Mouse (Mus musculus): Measurements from ENCODE around the gene Pfkm. TPM values are rescaled to one million over a fixed set of nuclear protein-coding genes. Genes with fewer than 3 reads are reported as not detected.
A peak's percentile ranks its signal among the peaks of the same experiment; 100 is the strongest.

The Pfkm gene
- polyA plus RNA-seq, 1 experiment, result 3.1 TPM

DNA sequence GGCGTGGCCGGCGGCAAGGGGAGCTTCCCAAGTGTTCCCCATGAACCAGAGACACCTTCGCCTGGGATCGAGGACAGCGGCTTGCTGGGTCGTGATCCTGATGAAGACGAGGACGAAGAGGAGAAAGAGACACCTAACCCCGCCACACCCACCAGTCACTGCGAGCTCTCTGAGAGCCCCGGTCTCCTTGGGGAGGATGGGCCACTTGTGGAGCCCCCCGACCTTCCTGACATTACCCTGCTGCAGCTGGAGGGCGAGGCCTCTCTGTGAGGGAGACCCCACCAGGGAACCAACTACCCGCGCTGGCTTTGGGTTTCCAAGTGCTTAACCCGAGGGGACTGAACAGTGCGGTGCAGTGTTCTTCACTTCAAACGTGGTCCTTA, 76.2 kb downstream of the Pfkm start:
- Histone ChIP-seq H3K4me3 (replicated peaks) (no peak overlapping the region), H3K36me3 (ENCODE audit: control insufficient read depth) (no peaks in the 10 kb centered on the region), H3K9me3 (ENCODE audit: control insufficient read depth, low read length) (peaks cover 2% of the 10 kb centered on the region; the same call in 1 of the 2 replicates), H3K4me1 (ENCODE audit: control insufficient read depth) (peaks cover 2% of the 10 kb centered on the region), H3K27me3 (ENCODE audit: control insufficient read depth) (peaks cover 93% of the 10 kb centered on the region)
- no peak for TF ChIP-seq GATA1 (IDR thresholded peaks at IDR 0.05; ENCODE audit: low read length)

DNA sequence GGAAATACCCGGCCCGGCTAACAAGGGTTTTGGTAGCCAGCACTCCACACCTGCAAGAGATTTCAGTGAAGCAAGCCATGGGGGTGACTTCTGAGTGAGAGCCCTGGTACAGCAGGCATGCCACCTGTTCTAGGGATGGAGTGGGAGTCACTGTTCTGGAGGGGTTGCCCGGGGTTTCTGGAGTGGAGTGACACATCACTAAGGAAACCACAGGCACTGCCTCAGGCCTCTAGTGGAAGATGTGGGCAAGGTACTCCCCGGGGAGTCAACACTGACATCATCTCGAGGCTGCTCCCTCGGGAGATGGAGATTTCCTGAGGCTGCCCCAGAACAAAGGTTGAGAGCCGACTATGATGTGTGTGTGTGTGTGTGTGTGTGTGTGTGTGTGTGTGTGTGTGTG, 78.0 kb downstream of the Pfkm start:
- Histone ChIP-seq H3K9me3 (ENCODE audit: control insufficient read depth, low read length) (peaks cover 2% of the 10 kb centered on the region; the same call in 1 of the 2 replicates), H3K27me3 (ENCODE audit: control insufficient read depth) (peaks cover 80% of the 10 kb centered on the region), H3K36me3 (ENCODE audit: control insufficient read depth) (no peaks in the 10 kb centered on the region), H3K4me3 (replicated peaks) (no peak overlapping the region), H3K4me1 (ENCODE audit: control insufficient read depth) (peaks cover 2% of the 10 kb centered on the region)
- TF ChIP-seq TAL1 (IDR thresholded peaks at IDR 0.05; ENCODE audit: low read length) (no peak), GATA1 (IDR thresholded peaks at IDR 0.05; ENCODE audit: low read length) (no peak)

DNA sequence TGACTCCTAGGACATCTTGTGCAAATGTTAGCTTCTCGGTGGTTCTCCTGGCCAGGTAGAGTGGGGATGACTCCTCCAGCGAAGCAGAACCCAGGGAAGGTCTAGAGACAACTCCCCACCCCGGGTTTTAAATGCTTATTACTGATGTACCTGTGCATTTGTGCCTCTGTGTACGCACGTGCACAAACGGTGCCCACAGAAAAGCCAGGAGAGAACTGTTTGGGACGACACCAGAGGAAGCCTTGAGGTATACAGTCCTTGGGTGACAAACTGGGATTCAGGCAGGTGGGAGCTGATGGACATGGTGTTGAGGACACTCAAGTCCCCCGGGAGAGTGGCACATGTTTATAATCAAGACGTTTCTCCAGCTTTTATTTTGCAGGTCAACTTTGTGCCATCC, 78.5 kb downstream of the Pfkm start:
- H3K9me3 ChIP-seq (ENCODE audit: control insufficient read depth, low read length), result peaks cover 2% of the 10 kb centered on the region; the same call in 1 of the 2 replicates
- peaks cover 2% of the 10 kb centered on the region for H3K4me1 ChIP-seq (ENCODE audit: control insufficient read depth)
- peaks cover 74% of the 10 kb centered on the region for H3K27me3 ChIP-seq (ENCODE audit: control insufficient read depth)
- no peak overlapping the region for H3K4me3 ChIP-seq (replicated peaks)
- TF ChIP-seq GATA1 (IDR thresholded peaks at IDR 0.05; ENCODE audit: low read length), result no peak
- TF ChIP-seq TAL1 (IDR thresholded peaks at IDR 0.05; ENCODE audit: low read length), result no peak
- H3K36me3 ChIP-seq (ENCODE audit: control insufficient read depth), result no peaks in the 10 kb centered on the region

DNA sequence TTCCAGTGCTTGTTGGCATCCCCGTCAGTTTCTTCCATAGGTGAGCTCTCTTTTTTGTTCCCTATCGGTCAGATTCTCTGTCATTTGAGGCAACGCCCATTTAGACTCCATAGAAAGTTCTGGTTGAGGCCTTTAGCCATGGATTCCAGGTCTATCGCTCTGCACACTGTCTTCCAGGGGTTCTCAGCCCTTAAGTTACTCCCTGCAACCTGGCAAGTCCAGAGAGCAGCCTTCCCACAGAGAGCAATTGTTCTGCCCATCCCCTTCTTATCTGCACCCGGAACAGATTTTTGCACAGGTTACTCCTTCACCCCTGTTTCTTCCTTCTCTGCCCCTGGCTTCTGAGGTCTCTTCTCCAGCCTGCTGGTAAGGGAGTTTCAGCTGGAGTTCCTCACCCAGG, 79.7 kb downstream of the Pfkm start:
- TF ChIP-seq GATA1 (IDR thresholded peaks at IDR 0.05; ENCODE audit: low read length) (no peak), TAL1 (IDR thresholded peaks at IDR 0.05; ENCODE audit: low read length) (no peak)
- peaks cover 67% of the 10 kb centered on the region for H3K27me3 ChIP-seq (ENCODE audit: control insufficient read depth)
- no peaks in the 10 kb centered on the region for H3K36me3 ChIP-seq (ENCODE audit: control insufficient read depth)
- peaks cover 2% of the 10 kb centered on the region; the same call in 1 of the 2 replicates for H3K9me3 ChIP-seq (ENCODE audit: control insufficient read depth, low read length)
- no peak overlapping the region for H3K4me3 ChIP-seq (replicated peaks)
- H3K4me1 ChIP-seq (ENCODE audit: control insufficient read depth), result peaks cover 2% of the 10 kb centered on the region

DNA sequence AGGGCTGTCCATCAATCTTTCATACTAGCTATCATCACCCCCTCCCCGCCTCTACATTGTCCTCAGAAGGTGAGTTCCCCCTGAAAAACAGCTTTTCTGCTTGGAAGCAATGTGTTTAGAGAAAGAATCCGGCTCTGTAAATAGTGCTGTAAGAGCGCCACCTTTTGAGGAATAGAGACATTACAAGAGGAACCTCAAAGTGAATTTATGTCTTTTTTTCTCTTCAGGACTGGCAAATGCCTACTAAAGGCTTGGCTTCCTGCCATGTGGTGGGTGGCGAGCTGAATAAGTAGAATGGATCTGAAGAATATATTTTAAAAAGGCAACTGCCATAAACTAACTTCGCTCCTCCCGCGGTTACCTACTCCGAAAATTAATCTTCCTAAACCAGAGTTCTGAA, 81.4 kb downstream of the Pfkm start:
- no peak for TF ChIP-seq GATA1 (IDR thresholded peaks at IDR 0.05; ENCODE audit: low read length)
- TF ChIP-seq TAL1 (IDR thresholded peaks at IDR 0.05; ENCODE audit: low read length), result no peak
- Histone ChIP-seq H3K36me3 (ENCODE audit: control insufficient read depth) (no peaks in the 10 kb centered on the region), H3K27me3 (ENCODE audit: control insufficient read depth) (peaks cover 56% of the 10 kb centered on the region), H3K9me3 (ENCODE audit: control insufficient read depth, low read length) (no peaks in the 10 kb centered on the region), H3K4me1 (ENCODE audit: control insufficient read depth) (no peaks in the 10 kb centered on the region), H3K4me3 (replicated peaks) (no peak overlapping the region)

DNA sequence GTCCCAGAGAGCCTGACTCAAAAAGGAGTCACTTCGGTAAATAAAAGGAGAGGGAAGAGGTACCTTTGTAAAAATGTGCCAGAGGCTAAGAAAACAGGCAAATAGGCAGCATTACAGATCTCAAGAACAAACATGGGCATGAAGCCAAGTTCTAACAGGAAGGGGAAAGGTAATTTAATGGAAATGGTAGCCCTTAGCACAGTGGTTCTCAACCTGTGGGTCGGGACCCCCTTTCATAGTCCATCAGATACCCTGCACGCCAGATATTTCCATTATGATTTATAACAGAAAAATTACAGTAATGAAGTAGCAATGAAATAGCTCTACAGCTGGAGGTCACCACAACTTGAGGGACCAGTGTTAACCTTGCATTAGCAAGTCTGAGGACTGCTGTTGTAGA, 84.9 kb downstream of the Pfkm start:
- Histone ChIP-seq H3K27me3 (ENCODE audit: control insufficient read depth) (peaks cover 53% of the 10 kb centered on the region), H3K4me3 (replicated peaks) (no peak overlapping the region), H3K9me3 (ENCODE audit: control insufficient read depth, low read length) (no peaks in the 10 kb centered on the region), H3K36me3 (ENCODE audit: control insufficient read depth) (no peaks in the 10 kb centered on the region), H3K4me1 (ENCODE audit: control insufficient read depth) (peaks cover 11% of the 10 kb centered on the region)
- TF ChIP-seq TAL1 (IDR thresholded peaks at IDR 0.05; ENCODE audit: low read length) (no peak), GATA1 (IDR thresholded peaks at IDR 0.05; ENCODE audit: low read length) (no peak)

DNA sequence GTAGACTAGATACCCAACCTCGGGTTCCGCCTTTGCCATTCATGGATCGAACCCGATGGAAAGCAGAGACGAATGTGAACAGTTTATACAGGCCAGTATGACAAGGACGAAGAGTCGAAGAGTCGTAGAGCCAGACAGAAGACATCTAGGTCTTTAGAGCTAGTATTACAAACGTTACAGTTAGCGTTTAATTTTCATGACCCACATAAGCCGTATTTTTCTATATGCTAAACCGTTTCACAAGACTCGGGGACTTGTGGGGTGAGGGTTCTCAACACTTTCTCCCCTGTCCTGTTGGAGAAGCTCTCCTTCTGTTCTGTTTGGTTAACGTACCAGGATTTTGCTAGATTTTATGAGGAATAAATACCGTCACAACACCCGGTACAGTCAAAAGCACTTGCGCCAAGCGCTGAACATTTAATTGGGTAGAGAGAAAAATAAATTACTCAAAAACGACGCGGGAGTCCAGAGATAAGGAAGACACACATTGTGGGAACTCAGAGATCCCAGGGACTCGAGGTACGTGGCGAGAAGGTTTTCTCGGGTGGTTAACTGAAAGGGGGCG, 88.3 kb downstream of the Pfkm start:
- H3K36me3 ChIP-seq (ENCODE audit: control insufficient read depth), result no peaks in the 10 kb centered on the region
- TF ChIP-seq TAL1 (IDR thresholded peaks at IDR 0.05; ENCODE audit: low read length) (no peak), GATA1 (IDR thresholded peaks at IDR 0.05; ENCODE audit: low read length) (no peak)
- H3K4me1 ChIP-seq (ENCODE audit: control insufficient read depth), result peaks cover 11% of the 10 kb centered on the region
- H3K27me3 ChIP-seq (ENCODE audit: control insufficient read depth), result peaks cover 44% of the 10 kb centered on the region
- peak overlapping the region; percentile 61 for H3K4me3 ChIP-seq (replicated peaks)
- no peaks in the 10 kb centered on the region for H3K9me3 ChIP-seq (ENCODE audit: control insufficient read depth, low read length)

DNA sequence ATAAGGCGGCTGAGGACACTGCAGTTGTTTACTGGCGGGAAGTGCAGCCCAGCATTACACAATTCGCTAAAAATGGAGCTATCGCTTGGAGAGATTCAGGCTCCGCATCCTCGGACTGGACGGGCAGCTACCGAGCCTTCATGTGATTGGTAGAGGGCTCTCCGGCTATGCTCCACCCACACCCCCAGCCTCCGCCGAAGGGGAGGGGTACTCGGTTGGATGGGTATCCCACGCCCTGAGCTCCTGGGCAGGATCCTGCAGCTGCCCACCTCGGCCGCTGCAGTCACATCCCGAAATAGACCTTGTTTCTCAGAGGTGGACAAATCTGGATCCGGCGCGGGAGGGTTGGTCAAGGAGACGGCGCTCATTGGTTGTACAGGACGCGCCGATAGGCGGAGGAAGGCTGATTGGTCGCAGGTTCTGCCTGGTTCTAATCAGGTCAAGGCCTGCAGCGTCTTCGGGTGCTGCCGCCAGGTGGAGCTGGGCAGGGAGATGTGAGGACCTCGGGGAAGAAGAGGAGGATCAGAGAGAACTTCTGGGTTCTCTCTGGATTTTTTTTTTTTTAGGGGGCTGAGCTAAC, 88.8 kb downstream of the Pfkm start:
- no peaks in the 10 kb centered on the region for H3K9me3 ChIP-seq (ENCODE audit: control insufficient read depth, low read length)
- TF ChIP-seq GATA1 (IDR thresholded peaks at IDR 0.05; ENCODE audit: low read length) (peak; percentile 44), TAL1 (IDR thresholded peaks at IDR 0.05; ENCODE audit: low read length) (no peak)
- H3K4me3 ChIP-seq (replicated peaks), result peak overlapping the region; percentile 61
- peaks cover 11% of the 10 kb centered on the region for H3K4me1 ChIP-seq (ENCODE audit: control insufficient read depth)
- no peaks in the 10 kb centered on the region for H3K36me3 ChIP-seq (ENCODE audit: control insufficient read depth)
- peaks cover 44% of the 10 kb centered on the region for H3K27me3 ChIP-seq (ENCODE audit: control insufficient read depth)

Other genes with a start within 250 kb of the Pfkm start
- gene Hdac7, start 248.1 kb upstream of the Pfkm start, polyA plus RNA-seq (2012), result 0.45 and 0.62 TPM in 2 replicates
- not detected in 2 replicates for gene Vdr, start 182.0 kb upstream of the Pfkm start, polyA plus RNA-seq (2012)
- gene Tmem106c, start 128.4 kb upstream of the Pfkm start, polyA plus RNA-seq (2012), result 0.37 and 0.53 TPM in 2 replicates
- not detected in 2 replicates for gene Col2a1, start 87.9 kb upstream of the Pfkm start, polyA plus RNA-seq (2012)
- gene Senp1, start 1.2 kb downstream of the Pfkm start, polyA plus RNA-seq (2012), result 0.71 and 1.0 TPM in 2 replicates
- gene Asb8, start 73.0 kb downstream of the Pfkm start, polyA plus RNA-seq (2012), result 0.42 and 0.43 TPM in 2 replicates
- gene Ccdc184, start 74.6 kb downstream of the Pfkm start, polyA plus RNA-seq (2012), result not detected in 2 replicates
- gene Olfr288, start 103.0 kb downstream of the Pfkm start, polyA plus RNA-seq (2012), result not detected in 2 replicates
- not detected in 2 replicates for gene Gm44579, start 128.4 kb downstream of the Pfkm start, polyA plus RNA-seq (2012)
- gene Olfr287, start 128.5 kb downstream of the Pfkm start, polyA plus RNA-seq (2012), result not detected in 2 replicates
- not detected in 2 replicates for gene Olfr286, start 141.9 kb downstream of the Pfkm start, polyA plus RNA-seq (2012)
- gene H1fnt, start 164.7 kb downstream of the Pfkm start, polyA plus RNA-seq (2012), result not detected in 2 replicates
- gene Zfp641, start 203.6 kb downstream of the Pfkm start, polyA plus RNA-seq (2012), result 0.03 TPM in 1 of 2 replicates, not detected in the other
- 0.01 TPM in 1 of 2 replicates, not detected in the other for gene Olfr285, start 224.8 kb downstream of the Pfkm start, polyA plus RNA-seq (2012)
- not detected in 2 replicates for gene Olfr284, start 248.4 kb downstream of the Pfkm start, polyA plus RNA-seq (2012)